Mouse (Mus musculus) embryonic stem cell, embryonic (primary cell): ENCODE data around the gene Bmp2.

ENCODE experiments used
- CTCF ChIA-PET, 4 experiments: fragments of 300-600 bp in 2 of 4; fragments of 350-600 bp in 2 of 4; sonication (Branson Sonifier 250); formaldehyde crosslinking; loops; one replicate each; lab custom pipeline; 2022; ENCODE audit warnings: inconsistent platforms in 2 of 4; lab: Charles Lee
- POLR2A ChIA-PET, 4 experiments: fragments of 300-600 bp in 2 of 4; fragments of 350-600 bp in 2 of 4; sonication (Branson Sonifier 250); formaldehyde crosslinking; loops; one replicate each; lab custom pipeline; 2022; ENCODE audit warnings: antibody characterized with exemption in 4 of 4, inconsistent platforms in 1 of 4; lab: Charles Lee

Gene Bmp2

DNA sequence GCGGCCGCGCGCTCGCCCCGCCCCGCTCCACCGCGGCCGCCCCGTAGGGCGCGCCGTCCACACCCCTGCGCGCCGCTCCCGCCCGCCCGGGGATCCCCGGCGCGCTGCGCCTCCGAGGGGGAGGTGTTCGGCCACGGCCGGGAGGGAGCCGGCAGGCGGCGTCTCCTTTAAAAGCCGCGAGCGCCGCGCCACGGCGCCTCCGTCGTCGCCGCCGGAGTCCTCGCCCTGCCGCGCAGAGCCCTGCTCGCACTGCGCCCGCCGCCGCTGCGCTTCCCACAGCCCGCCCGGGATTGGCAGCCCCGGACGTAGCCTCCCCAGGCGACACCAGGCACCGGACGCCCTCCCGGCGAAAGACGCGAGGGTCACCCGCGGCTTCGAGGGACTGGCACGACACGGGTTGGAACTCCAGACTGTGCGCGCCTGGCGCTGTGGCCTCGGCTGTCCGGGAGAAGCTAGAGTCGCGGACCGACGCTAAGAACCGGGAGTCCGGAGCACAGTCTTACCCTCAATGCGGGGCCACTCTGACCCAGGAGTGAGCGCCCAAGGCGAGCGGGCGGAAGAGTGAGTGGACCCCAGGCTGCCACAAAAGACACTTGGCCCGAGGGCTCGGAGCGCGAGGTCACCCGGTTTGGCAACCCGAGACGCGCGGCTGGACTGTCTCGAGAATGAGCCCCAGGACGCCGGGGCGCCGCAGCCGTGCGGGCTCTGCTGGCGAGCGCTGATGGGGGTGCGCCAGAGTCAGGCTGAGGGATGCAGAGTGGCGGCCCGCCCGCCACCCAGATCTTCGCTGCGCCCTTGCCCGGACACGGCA, at the start of gene Bmp2:
Bmp2 (plus strand) TSS at position 129 of the 811 bp plus-strand sequence.
- CTCF ChIA-PET = no interaction called here
- POLR2A ChIA-PET = interaction anchor here in 1 of 4 experiments (0.5 kb wide), 1 partner anchor 31 kb away, joined by 3 read pairs; no protein-coding TSS in a partner anchor

- POLR2A ChIA-PET = no interaction called here
- CTCF ChIA-PET = no interaction called here
These were observed 46.3 kb upstream of the Bmp2 start for GRCm38 (mm10) chr2:133505678-133506077.

- POLR2A ChIA-PET = no interaction called here
These were observed 44.9 kb upstream of the Bmp2 start for GRCm38 (mm10) chr2:133507045-133507444.

GRCm38 (mm10) chr2:133509141-133509540, 42.8 kb upstream of the Bmp2 start:
- ChIA-PET CTCF (no interaction called here), POLR2A (no interaction called here)

More at GRCm38 (mm10) chr2:133507045-133507444, 44.9 kb upstream of the Bmp2 start:
- CTCF ChIA-PET = no interaction called here

DNA sequence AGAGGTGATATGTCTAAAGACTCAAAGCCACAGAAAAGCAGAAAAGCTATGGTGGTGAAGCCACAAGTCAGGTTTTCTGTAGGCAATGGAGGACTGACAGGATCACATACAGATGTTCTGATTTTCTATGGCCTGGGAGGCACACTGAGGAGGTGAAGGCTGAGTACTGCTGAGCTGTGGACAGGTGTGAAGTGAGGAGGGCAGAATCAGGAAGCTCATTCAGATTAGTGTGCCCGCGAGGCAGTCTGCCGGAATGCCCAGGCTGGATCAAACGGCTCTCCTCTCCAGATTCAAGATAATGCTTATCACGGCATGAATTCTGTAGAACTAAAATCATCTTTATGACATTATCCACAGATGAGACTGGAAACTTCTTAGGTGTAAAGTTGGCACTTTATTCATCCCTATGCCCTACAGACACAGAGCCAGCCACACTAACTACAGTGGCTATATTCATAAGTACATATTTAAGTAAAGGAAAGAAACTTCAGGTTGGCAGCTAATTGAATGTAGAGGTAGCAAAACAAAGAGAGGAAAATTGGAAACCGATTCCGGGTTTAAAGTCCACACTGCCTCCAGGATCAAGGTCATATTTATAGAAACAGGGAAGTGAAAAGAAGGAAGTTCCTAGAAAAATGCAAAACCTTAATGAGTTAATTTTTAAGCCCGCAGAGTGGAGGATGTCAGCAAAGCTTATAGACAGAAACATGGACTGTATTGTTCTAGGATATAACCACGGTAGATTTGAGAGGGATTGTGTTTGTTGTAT, 40.8 kb upstream of the Bmp2 start:
- CTCF ChIA-PET = no interaction called here

GRCm38 (mm10) chr2:133516331-133517046, 35.5 kb upstream of the Bmp2 start:
- ChIA-PET POLR2A (no interaction called here), CTCF (no interaction called here)

More for the DNA sequence above, 40.8 kb upstream of the Bmp2 start:
- POLR2A ChIA-PET = no interaction called here

- POLR2A ChIA-PET = no interaction called here
These were observed 34.1 kb upstream of the Bmp2 start for GRCm38 (mm10) chr2:133517867-133518266.

GRCm38 (mm10) chr2:133521193-133521592, 30.8 kb upstream of the Bmp2 start:
- ChIA-PET CTCF (no interaction called here), POLR2A (no interaction called here)

More at GRCm38 (mm10) chr2:133517867-133518266, 34.1 kb upstream of the Bmp2 start:
- CTCF ChIA-PET = no interaction called here

- CTCF ChIA-PET = no interaction called here
- POLR2A ChIA-PET = no interaction called here
These were observed 29.8 kb upstream of the Bmp2 start for GRCm38 (mm10) chr2:133522121-133522520.

DNA sequence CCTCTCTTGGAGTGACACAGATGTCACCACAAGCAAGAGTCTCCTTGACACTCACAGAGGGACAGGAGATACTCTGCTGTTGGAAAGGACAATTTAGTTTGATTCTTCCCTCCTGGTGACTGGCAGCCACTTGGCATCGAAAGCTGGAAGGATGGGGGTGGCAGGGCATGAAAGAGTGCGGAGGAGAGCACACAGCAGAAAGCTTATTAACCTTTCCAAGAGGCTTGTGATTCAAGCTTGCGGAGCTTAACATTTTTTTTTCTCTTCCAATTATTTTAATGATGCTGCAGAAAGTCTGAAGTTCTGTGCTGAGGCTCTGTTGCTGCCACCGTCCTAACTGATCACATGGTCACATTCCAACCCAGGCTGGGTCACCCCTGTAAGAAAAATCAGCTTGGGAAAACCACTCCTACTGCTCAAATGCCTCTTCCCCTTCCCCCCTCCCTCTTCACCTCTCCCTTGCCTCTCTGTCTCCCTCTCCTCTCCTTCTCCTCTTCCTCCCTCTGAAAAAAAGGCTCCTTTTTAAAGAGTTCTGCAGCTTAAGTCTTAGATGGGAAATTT, 26.3 kb upstream of the Bmp2 start:
- CTCF ChIA-PET = no interaction called here
- POLR2A ChIA-PET = no interaction called here

- ChIA-PET CTCF (no interaction called here), POLR2A (no interaction called here)
These were observed 22.6 kb upstream of the Bmp2 start for GRCm38 (mm10) chr2:133529396-133529795.

GRCm38 (mm10) chr2:133533073-133533472, 18.9 kb upstream of the Bmp2 start:
- ChIA-PET CTCF (no interaction called here), POLR2A (no interaction called here)

DNA sequence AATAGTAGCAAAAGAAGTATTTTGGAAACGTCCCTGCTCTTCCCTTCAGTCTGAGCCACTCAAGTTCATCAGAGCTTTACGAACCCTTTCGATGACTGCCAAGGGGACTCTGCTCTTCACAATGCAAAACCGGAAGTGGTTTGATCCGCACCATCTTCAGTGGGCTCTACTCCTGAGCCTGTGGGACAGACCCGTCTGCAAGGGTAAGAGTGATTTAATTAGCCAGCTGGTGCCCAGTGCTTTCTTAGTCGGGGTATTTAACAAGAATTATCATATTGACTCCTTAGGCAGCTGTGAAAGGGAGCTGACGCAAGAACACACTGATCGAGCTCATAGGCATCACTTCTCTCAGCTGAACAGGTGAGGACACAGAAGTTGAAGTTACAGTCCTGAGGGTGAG, 16.5 kb upstream of the Bmp2 start:
- POLR2A ChIA-PET = no interaction called here
- CTCF ChIA-PET = interaction anchor here in 1 of 4 experiments (0.5 kb wide), 1 partner anchor 584 kb away, joined by 3 read pairs; no protein-coding TSS in a partner anchor

GRCm38 (mm10) chr2:133536812-133537211, 15.1 kb upstream of the Bmp2 start:
- POLR2A ChIA-PET = no interaction called here

GRCm38 (mm10) chr2:133540702-133541101, 11.3 kb upstream of the Bmp2 start:
- POLR2A ChIA-PET = no interaction called here
- CTCF ChIA-PET = no interaction called here

More at GRCm38 (mm10) chr2:133536812-133537211, 15.1 kb upstream of the Bmp2 start:
- CTCF ChIA-PET = no interaction called here

DNA sequence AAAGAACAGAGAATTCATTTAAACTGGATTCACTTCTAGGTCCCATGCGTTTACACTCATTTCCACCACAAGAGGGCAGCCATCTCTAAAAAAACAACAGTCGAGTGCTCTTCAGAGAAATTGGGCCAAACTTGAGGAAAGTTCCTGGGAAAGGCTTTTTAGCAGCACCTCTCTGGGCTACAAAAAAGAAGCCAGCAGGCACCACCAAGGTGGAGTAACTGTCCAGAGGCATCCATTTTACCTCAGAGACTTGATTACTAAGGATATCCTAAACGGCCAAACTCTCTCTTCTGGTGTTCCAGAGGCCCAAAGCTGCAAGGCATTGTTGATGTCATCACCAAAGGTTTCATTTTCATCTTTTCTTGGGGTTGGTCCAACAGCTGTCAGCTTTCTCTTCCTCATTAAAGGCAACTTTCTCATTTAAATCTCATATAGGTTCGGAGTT, 1.7 kb upstream of the Bmp2 start:
- CTCF ChIA-PET = interaction anchor here in 2 of 4 experiments (0.6 to 0.7 kb wide), 2 partner anchors 64 to 211 kb away, joined by 3 to 6 read pairs; no protein-coding TSS in a partner anchor

DNA sequence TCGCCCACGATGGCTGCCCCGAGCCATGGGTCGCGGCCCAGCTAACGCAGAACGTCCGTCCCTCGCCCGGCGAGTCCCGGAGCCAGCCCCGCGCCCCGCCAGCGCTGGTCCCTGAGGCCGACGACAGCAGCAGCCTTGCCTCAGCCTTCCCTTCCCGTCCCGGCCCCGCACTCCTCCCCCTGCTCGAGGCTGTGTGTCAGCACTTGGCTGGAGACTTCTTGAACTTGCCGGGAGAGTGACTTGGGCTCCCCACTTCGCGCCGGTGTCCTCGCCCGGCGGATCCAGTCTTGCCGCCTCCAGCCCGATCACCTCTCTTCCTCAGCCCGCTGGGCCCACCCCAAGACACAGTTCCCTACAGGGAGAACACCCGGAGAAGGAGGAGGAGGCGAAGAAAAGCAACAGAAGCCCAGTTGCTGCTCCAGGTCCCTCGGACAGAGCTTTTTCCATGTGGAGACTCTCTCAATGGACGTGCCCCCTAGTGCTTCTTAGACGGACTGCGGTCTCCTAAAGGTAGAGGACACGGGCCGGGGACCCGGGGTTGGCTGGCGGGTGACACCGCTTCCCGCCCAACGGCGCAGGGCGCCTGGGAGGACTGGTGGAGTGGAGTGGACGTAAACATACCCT, 995 bp downstream of the Bmp2 start:
- CTCF ChIA-PET = no interaction called here
- POLR2A ChIA-PET = no interaction called here

More for the DNA sequence above, 1.7 kb upstream of the Bmp2 start:
- POLR2A ChIA-PET = no interaction called here

DNA sequence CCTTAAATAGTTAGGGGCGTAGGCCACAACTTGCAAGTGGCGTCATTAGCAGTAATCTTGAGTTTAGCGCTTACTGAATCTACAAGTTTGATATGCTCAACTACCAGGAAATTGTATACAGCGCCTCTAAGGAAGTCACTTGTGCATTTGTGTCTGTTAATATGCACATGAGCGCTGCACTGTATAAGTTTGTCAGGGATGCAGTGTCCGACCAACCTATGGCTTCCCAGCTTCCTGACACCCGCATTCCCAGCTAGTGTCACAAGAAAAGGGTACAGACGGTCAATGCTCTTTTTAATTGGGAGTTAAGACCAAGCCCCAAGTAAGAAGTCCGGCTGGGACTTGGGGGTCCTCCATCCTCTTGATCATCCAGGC, 1.9 kb downstream of the Bmp2 start:
- ChIA-PET CTCF (no interaction called here), POLR2A (interaction anchor here in 1 of 4 experiments (1.3 kb wide), 1 partner anchor 397 kb away, joined by 3 read pairs; no protein-coding TSS in a partner anchor)
